Mouse (Mus musculus) kidney, embryonic 15.5 days (tissue): ENCODE results near the gene Fgf5. TPM values are rescaled to one million over a fixed set of nuclear protein-coding genes. Genes with fewer than 3 reads are reported as not detected.

ENCODE experiments used
- ATAC-seq: fragments of 200-750 bp; cut with Nextera tagmentation; replicated peaks from 2 replicates; pipeline ENCODE4 v1.8.0; 2017; ENCODE audit warnings: moderate TSS enrichment; ENCODE audit not compliant: low FRiP score
- H3K27ac ChIP-seq: fragments of 300-500 bp; sonication (generic); 2 replicates; pipeline ENCODE4 v1.5.1; 2015; ENCODE audit warnings: mild to moderate bottlenecking, inconsistent platforms
- H3K27me3 ChIP-seq: fragments of 300-500 bp; sonication (generic); 2 replicates; pipeline ENCODE4 v1.6.1; 2015; ENCODE audit warnings: inconsistent platforms
- H3K36me3 ChIP-seq: fragments of 300-500 bp; sonication (generic); 2 replicates; pipeline ENCODE4 v1.6.1; 2015; ENCODE audit warnings: inconsistent platforms
- H3K4me1 ChIP-seq: fragments of 300-500 bp; sonication (generic); 2 replicates; pipeline ENCODE4 v1.6.1; 2015; ENCODE audit warnings: inconsistent platforms
- H3K4me2 ChIP-seq: fragments of 300-500 bp; sonication (generic); 2 replicates; pipeline ENCODE4 v1.6.1; 2015; ENCODE audit warnings: moderate library complexity, mild to moderate bottlenecking, inconsistent platforms
- H3K4me3 ChIP-seq: fragments of 300-500 bp; sonication (generic); replicated peaks from 2 replicates; pipeline ENCODE4 v1.5.1; 2015; ENCODE audit warnings: mild to moderate bottlenecking, inconsistent platforms
- H3K9ac ChIP-seq: fragments of 300-500 bp; sonication (generic); 2 replicates; pipeline ENCODE4 v1.6.1; 2015; ENCODE audit warnings: mild to moderate bottlenecking, inconsistent platforms
- H3K9me3 ChIP-seq: fragments of 300-500 bp; sonication (generic); replicated peaks from 2 replicates; pipeline ENCODE4 v1.6.1; 2016; ENCODE audit warnings: inconsistent platforms
- WGBS: fragments of 180-500 bp; shearing (Covaris S2); methylation state at CpG from one replicate; pipeline ENCODE4 v1.1.7; 2015; ENCODE audit warnings: mixed read lengths; 5-methylcytosine and 5-hydroxymethylcytosine counted together
- polyA plus RNA-seq: library from polyadenylated mRNA; unstranded; fragments of >200 nt; fragmentation: Nextera tagmentation; extraction: Ambion mirVana; gene quantifications from 2 replicates; pipeline ENCODE4 v1.2.1, GENCODE M21; 2015

The Fgf5 gene
- polyA plus RNA-seq, 1 experiment from 2014 or later, result 0.49 TPM

GRCm38 (mm10) chr5:98326625-98327024, 72.6 kb downstream of the Fgf5 start:
- WGBS, result 73% methylated on average over 2 of the region's 2 CpGs
- ATAC-seq, result no peak
- Histone ChIP-seq H3K4me3 (no peak overlapping the region), H3K4me2 (no peak overlapping the region), H3K9me3 (no peaks in the 10 kb centered on the region), H3K4me1 (no peaks in the 10 kb centered on the region), H3K36me3 (no peaks in the 10 kb centered on the region), H3K9ac (no peak overlapping the region), H3K27ac (no peak overlapping the region), H3K27me3 (peaks cover 22% of the 10 kb centered on the region)

Other genes starting within 250 kb of the Fgf5 start
- 18.8 TPM in 2 replicates for gene Antxr2, start 223.1 kb upstream of the Fgf5 start, polyA plus RNA-seq
- gene Prdm8, start 87.0 kb upstream of the Fgf5 start, polyA plus RNA-seq, result 0.08 TPM in 1 of 2 replicates, not detected in the other
- gene Cfap299, start 75.1 kb downstream of the Fgf5 start, polyA plus RNA-seq, result 0.26 and 0.61 TPM in 2 replicates